Mouse (Mus musculus): Measurements from ENCODE around the gene Ugcg.
"Not testable (repeated sequence)": the region's sequence is repeated elsewhere in the genome, so short reads cannot be mapped to it uniquely, and the experiment has no call there.

The Ugcg gene

DNA sequence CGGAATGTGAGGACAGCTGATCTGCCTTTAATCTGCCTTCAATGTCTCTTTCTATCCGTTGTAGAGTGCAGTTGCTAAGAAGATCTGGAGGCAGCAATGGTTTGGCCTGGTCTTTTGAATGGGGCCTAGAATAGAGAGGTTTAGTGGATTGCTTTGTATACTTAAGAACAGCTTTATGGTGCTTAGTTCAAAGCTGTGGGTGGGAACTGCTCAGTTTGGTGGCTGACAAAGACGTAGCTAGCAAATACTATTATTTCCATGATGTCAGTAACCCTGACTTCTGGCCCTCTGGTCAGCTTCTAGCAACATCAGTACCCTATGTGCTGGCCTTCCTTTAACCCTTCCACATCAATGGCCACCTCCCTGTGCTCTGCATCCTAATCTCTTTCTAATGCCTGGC is 68.8 kb downstream of the Ugcg start:
- no peak for DNase-seq (ENCODE audit: low read depth, low spot score)

DNA sequence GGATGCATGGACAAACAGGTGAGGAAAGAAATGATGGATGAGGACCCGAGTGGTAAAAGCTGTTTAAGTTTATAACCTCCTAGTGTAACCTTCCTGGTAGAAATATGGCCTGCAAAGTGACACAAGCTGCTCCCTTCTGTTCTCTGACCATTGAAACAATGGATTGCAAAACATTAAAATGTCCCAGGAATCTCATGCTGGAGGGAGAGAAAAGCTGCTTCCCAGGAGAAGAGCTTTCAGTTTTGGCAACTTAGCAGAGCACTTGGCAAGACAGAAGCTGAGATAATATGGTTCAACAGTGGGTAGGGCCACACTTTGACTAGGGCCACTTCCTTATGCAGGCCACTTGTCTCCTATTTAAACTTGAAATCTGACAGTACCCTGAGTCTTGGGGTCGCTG is 69.7 kb downstream of the Ugcg start:
- no peak for DNase-seq (ENCODE audit: low read depth, low spot score)

DNA sequence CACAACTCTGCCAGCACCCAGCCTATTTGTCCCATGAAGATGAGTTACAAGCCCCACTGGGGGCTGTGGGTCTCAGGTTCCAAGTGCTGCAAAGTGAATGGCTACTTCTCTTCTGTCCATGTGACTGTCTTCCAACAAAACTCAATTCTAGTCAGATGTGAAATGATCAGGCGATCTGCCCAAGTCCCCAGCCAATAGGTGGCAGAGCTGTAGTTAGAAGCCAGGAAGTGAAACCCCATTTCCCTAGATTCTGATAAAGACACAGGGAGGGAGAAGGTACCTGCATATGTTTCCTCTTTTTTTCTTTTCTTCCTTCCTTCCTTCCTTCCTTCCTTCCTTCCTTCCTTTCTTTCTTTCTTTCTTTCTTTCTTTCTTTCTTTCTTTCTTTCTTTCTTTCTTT is 70.7 kb downstream of the Ugcg start:
- DNase-seq (ENCODE audit: low read depth, low spot score) = no peak

DNA sequence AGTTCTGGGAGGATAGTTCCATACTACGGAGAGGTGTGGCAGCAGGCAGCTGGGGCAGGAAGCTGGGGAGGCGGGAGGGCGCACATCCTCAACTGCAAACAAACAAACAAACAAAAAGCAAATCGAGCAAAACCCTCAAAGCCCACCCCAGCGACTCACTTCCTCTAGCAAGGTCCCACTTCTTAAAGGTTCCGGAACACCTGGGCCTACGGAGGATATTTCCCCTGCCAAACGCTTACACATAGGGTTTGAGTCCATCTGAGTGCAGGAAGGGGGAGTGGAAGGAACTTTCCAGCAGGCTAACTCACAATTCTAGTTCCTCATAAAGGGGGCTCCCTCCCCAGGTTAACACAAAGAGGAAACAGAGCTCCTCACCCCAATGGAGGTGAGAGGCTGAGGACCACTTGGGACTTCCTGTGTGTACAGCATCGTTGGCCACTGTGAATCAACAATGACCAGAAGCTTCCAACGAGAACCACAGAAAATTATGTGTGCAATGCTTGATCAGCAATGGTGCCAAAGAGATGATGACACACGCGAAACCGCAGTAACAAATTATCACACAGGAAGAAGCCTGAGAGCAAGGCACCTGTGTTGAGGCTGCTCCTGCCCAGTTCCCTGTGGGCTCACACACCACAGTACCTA is 71.9 kb downstream of the Ugcg start:
- no peak for DNase-seq (ENCODE audit: low read depth, low spot score)

DNA sequence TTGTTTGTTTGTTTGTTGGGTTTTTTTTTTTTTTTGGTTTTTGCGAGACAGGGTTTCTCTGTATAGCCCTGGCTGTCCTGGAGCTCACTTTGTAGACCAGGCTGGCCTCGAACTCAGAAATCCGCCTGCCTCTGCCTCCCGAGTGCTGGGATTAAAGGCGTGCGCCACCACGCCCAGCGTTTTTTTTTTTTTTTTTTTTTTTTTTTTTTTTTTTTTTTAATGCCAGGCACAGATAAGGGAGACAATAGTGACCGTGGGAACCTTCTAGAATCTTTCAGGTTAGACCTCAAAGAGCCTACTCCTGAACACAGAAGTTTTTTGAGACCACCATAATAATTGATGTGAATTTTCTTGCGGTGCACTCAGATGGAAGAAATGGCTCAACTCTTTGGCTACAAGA is 72.5 kb downstream of the Ugcg start:
- not testable (repeated sequence) for DNase-seq (ENCODE audit: low read depth, low spot score)

DNA sequence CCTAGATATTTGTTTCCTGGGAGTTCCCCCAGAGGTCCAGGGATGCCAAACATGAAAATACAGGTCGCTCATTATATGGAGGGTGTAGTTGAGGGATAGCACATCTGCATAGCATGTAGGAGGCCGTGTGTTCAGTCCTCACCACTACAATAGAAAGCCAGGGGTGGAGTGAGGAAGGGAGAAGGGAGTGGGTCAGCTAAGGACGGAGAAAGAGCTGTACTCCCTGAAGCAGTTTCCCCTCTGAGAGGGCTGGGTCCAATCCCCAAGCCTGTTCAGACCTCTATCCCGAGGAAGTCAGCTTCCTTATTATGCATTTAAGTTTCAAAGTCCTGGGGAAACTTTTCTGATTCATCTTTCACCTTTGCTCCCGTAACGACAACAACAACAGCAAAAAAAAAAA is 73.1 kb downstream of the Ugcg start:
- no peak for DNase-seq (ENCODE audit: low read depth, low spot score)

DNA sequence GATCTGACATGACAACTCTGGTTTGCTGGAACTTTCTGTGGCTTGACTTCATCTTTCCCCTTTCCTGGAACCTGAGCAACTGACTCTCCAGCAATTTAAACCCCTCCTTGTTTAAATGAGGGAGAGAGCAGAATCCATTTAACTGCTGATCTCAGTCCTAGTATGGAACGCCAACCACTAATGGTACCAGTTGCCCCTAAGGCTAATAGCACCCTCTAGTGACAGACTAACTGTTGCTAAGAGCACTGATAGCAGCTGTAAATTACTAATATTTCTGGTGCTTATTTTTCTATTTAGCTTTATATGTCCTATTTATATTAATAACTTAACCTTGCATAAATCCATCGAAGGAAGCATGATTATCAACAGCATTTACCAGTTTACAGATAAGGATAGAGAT is 74.4 kb downstream of the Ugcg start:
- DNase-seq (ENCODE audit: low read depth, low spot score) = no peak

DNA sequence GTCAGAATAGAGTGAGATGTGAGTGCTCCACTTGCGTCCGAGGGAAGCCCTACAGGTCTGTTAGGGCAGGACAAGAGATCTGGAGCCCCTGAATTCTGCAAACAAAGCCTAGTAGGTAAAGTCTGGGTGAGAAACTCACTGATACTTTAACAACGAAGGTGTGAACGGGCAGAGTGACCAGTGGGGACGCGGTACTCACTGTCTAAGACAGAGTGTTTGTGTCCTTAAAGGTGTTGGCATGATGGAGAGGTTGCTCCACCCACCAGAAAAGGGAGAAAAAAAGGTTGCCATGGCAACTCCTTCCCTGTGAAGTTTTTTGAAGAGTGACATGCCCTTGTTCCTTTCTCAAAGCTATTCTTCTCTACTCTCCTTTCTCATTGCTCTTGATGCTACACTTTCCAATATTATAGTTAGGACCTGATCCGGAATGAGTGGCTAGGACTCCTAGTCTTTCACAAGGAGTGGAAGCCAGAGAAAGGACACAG is 75.6 kb downstream of the Ugcg start:
- no peak for DNase-seq (ENCODE audit: low read depth, low spot score)

DNA sequence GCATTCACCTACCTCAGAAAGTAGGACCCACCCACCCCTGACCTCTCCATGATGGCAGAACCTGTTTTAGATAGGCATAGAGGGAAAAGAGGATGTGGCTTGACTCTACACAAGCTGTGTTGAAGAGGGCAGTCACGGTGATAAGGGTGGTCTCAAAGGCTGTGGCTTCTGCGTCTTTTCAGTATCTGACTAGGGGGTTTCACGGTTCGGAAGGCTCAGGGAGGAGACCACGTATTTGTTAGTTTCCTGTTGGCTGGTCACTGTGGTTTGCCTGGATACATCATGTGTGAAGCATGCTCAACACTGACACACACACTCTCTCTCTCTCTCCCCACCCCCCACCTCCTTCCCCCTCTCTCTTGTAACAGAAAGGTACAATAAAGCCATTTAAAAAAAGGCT is 76.1 kb downstream of the Ugcg start:
- no peak for DNase-seq (ENCODE audit: low read depth, low spot score)

DNA sequence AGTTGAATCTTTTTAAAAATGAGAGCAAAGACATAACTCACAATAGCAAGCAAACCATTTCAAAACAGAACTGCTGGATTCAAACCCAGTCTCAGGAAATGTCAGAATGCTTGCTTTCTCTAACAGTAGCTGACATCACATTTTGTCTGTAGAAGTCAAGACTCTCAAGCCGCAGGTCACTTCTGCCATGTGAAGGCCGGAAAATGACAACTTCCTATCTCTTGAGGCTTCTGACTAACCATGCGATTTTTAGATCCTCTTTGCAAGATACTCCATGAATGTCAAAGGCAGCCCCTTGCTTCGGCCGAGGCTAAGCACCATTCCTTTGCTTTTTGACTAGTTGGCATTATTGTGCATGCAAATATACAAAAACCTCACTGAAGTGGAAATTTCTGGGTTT is 76.6 kb downstream of the Ugcg start:
- DNase-seq (ENCODE audit: low read depth, low spot score) = no peak
